Mouse (Mus musculus): Measurements from ENCODE around the gene Ube2e2.

GRCm38 (mm10) chr14:18754001-18754400 lies 140.1 kb downstream of the Ube2e2 start:
- TF ChIP-seq POLR2A (IDR thresholded peaks at IDR 0.05; ENCODE audit: insufficient read length, low read depth), result no peak
- TF ChIP-seq MAX (IDR thresholded peaks at IDR 0.05; ENCODE audit: low read depth), result no peak
- no peak for TF ChIP-seq MYOG (IDR thresholded peaks at IDR 0.05; ENCODE audit: control insufficient read depth in 1 of 3, insufficient read depth in 1 of 3, insufficient read length in 2 of 3, low read depth in 2 of 3)
- TF ChIP-seq POLR2AphosphoS2 (IDR thresholded peaks at IDR 0.05; ENCODE audit: insufficient read length, low read depth), result no peak
- no peak for TF ChIP-seq E2F4 (IDR thresholded peaks at IDR 0.05; ENCODE audit: insufficient read depth)
- TF ChIP-seq REST (IDR thresholded peaks at IDR 0.05; ENCODE audit: insufficient read depth, insufficient read length), result no peak
- TF ChIP-seq MYOD1 (IDR thresholded peaks at IDR 0.05; ENCODE audit: control insufficient read depth in 1 of 3, insufficient read length in 2 of 3, low read depth in 2 of 3), result no peak
- no peak for TF ChIP-seq TCF12 (IDR thresholded peaks at IDR 0.05; ENCODE audit: insufficient read depth, poor library complexity, severe bottlenecking)
- no peak for TF ChIP-seq USF1 (IDR thresholded peaks at IDR 0.05; ENCODE audit: low read depth)
- no peak for TF ChIP-seq TCF3 (IDR thresholded peaks at IDR 0.05; ENCODE audit: insufficient read length, low read depth)
- no peak for TF ChIP-seq SRF (IDR thresholded peaks at IDR 0.05; ENCODE audit: control insufficient read depth, insufficient read length, low read depth)
